Mouse (Mus musculus) splenic B cell, adult 2 months (primary cell): ENCODE measurements at regions not wholly inside any gene's neighbourhood (a gene's known extent, or its start where the extent isn't known, plus 50 kb on each side); places are given as distances from the start of the nearest gene placed in this dataset.

ENCODE experiments used
- DNase-seq: peaks from one replicate; pipeline ENCODE4 v3.0.0-alpha.2; 2011; ENCODE audit warnings: low read depth, low spot score
- H3K27me3 ChIP-seq: 2 replicates; pipeline ENCODE4 v1.6.1; 2012; ENCODE audit warnings: mild to moderate bottlenecking, low read length, moderate library complexity, mixed read lengths; ENCODE audit not compliant: control insufficient read depth, poor library complexity, insufficient read depth, severe bottlenecking
- H3K36me3 ChIP-seq: 2 replicates; pipeline ENCODE4 v1.6.1; 2012; ENCODE audit warnings: mild to moderate bottlenecking, low read length, moderate library complexity, mixed read lengths; ENCODE audit not compliant: control insufficient read depth, poor library complexity, insufficient read depth, severe bottlenecking

DNA sequence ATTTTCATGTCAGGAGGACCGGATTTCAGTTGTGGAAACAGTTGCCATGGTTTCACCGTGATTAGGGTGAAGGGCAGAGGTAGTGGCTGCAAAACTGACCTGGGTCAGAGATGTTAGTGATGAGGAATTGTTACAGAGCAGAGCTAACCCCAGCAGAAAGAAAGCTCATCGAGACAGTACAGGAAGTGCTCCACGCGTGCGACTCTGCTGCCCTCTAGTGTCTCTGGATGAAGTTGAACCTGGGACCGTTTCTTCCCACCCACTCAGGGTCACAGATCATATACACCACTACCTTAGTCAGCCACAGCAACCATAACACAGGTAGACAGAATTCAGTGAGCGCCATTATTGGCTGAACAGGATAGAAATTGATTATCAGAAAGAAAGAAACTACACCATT, 373.8 kb upstream of the Trpc7 start:
- H3K36me3 ChIP-seq = no peaks in the 10 kb centered on the region
- DNase-seq = no peak

DNA sequence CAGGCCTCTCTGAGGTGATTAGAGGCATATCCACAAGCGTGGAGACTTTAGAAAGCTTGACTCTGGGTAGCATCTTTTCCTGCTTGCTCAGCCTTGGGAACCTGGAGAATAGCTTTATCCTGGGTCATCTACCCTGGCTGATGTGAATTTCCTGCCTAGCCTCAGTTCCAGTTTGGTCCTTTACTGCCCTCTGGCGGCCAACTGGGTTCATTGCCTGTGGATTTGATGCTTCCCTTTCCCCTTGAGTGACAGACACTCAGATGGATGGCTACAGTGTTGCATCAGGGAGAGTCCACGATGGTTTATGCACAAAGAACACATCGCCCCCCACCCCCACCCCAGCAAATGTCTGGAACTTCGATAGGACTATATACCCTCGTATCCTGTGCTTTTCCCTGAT, 364.1 kb upstream of the Trpc7 start:
- DNase-seq = peak; percentile 3
- Histone ChIP-seq H3K36me3 (no peaks in the 10 kb centered on the region), H3K27me3 (no peaks in the 10 kb centered on the region)

More for the DNA sequence above, 373.8 kb upstream of the Trpc7 start:
- H3K27me3 ChIP-seq = no peaks in the 10 kb centered on the region

DNA sequence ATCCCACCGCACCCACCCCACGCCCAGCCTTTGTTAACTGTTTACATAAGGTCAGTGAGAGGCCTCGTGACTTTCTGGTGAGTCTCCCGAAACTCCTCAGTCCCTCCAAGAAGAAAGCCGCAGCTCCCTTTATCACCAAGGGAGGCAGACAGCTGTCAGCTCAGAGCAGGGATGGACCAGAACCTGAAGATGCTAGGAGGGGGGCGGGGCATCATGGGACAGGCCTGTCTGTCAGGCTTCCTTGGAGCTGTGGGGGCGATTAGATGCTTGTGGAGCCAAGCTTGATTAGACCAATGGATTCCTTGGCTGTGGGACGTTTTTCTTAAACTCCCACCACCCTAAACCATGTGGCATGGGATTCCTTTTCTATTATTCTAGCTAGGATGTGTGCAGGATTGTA, 363.7 kb upstream of the Trpc7 start:
- Histone ChIP-seq H3K27me3 (no peaks in the 10 kb centered on the region), H3K36me3 (no peaks in the 10 kb centered on the region)
- DNase-seq = no peak

- no peaks in the 10 kb centered on the region for H3K36me3 ChIP-seq
- H3K27me3 ChIP-seq = no peaks in the 10 kb centered on the region
- no peak for DNase-seq
Measured at GRCm38 (mm10) chr13:57255920-57256319, 360.1 kb upstream of the Trpc7 start.

DNA sequence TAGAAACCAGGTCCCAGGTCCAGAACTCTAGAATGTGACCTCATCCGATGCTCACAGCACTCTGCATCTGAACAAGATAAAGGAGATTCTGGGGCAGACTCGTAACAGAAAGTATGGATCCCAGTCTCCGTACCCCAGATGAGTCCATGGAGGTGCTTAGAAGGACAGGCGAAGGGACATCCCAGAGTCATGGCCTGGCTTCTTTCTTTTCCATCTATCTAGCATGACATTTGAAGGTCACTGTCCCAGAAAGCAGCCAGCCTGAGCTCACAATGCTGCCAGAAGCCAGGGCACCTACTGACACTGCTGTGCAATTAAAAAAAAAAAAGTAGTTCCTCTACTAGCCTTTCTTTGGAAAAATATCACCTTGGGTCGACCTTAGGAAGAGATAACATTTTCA, 354.1 kb upstream of the Trpc7 start:
- no peaks in the 10 kb centered on the region for H3K27me3 ChIP-seq
- no peak for DNase-seq

GRCm38 (mm10) chr13:57249401-57249800, 353.6 kb upstream of the Trpc7 start:
- no peaks in the 10 kb centered on the region for H3K27me3 ChIP-seq
- DNase-seq = no peak

More for the DNA sequence above, 354.1 kb upstream of the Trpc7 start:
- H3K36me3 ChIP-seq = no peaks in the 10 kb centered on the region

DNA sequence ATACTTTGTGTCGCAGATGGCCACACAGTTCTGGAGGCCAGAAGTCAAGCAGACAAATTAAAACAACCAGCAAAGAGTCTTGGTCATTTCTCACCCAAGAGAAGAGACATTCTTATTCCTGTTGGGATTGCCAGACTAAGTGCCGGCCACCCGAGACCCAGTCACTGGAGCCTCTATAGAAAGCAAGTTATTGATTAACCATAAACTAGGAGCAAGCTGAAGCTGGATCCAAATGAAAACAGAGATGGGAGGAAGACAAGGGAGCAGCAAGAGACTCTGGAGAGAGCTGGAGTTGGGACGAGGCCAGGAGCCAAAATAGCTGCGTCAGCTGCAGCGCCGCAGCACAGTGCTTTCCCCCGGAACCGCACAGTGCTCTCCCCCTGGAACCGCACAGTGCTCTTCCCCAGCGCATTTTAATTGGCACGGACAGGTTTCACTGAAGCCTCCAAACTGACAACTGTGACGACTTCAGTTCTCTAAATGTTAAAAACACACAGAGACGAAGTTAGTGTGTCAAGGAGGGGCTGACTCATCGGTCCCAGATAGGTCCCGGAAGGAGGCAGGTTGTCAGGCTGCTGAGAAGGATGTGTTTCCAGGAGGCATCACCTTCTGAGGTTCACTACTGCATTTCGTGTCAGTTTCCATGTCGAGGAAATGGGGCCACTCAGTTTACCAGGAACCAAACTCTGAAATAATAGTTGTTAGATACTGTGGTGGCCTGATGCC, 350.6 kb upstream of the Trpc7 start:
- H3K36me3 ChIP-seq = no peaks in the 10 kb centered on the region
- no peak for DNase-seq

More at GRCm38 (mm10) chr13:57249401-57249800, 353.6 kb upstream of the Trpc7 start:
- no peaks in the 10 kb centered on the region for H3K36me3 ChIP-seq

DNA sequence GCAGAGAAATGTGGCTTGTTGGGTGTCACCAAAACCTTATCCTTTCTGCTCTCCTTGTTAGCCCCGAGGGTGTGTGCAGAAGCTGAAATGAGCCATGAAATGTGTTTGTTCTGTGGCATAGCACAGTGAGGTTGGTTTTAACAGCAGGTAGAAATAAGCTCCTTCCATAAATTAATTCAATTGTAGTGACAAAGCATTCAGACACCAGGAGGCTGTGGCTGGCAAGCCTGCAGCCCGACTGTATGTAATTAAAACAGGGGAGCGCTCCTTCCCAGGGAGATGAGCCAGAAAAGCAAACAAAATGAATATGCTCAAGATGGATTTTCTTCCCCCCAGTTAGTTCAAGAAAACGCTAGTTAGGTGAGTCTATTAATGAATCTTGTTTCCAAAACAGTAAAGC, 341.1 kb upstream of the Trpc7 start:
- DNase-seq = no peak
- no peaks in the 10 kb centered on the region for H3K36me3 ChIP-seq
- no peaks in the 10 kb centered on the region for H3K27me3 ChIP-seq

More for the DNA sequence above, 350.6 kb upstream of the Trpc7 start:
- H3K27me3 ChIP-seq = no peaks in the 10 kb centered on the region

- no peak for DNase-seq
- H3K27me3 ChIP-seq = no peaks in the 10 kb centered on the region
- no peaks in the 10 kb centered on the region for H3K36me3 ChIP-seq
Measured at GRCm38 (mm10) chr13:57236211-57236610, 340.4 kb upstream of the Trpc7 start.

GRCm38 (mm10) chr13:57232906-57233305, 337.1 kb upstream of the Trpc7 start:
- Histone ChIP-seq H3K27me3 (no peaks in the 10 kb centered on the region), H3K36me3 (no peaks in the 10 kb centered on the region)
- DNase-seq = no peak

GRCm38 (mm10) chr13:57231666-57232065, 335.9 kb upstream of the Trpc7 start:
- no peaks in the 10 kb centered on the region; the same call in 1 of the 2 replicates for H3K36me3 ChIP-seq
- no peak for DNase-seq
- no peaks in the 10 kb centered on the region for H3K27me3 ChIP-seq

DNA sequence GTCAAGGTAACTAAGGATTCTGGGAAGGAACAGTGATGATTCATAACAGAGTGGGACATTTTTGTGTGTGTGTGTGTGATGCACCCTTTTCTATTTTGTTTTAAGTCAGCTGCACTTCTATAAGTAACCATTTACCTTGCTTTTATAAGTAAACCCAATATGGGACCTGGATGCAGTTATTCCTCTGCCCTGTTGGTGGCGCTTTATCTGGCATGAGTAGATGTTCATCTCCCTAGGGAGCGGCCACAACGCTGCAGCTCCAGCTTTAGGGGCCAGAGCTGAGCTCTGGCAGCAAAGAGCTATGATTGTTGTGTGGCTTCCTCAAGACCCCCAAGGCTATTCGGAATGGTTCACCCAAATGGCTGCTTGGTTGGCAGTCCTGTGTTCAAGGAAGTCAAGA, 334.5 kb upstream of the Trpc7 start:
- no peaks in the 10 kb centered on the region for H3K27me3 ChIP-seq

DNA sequence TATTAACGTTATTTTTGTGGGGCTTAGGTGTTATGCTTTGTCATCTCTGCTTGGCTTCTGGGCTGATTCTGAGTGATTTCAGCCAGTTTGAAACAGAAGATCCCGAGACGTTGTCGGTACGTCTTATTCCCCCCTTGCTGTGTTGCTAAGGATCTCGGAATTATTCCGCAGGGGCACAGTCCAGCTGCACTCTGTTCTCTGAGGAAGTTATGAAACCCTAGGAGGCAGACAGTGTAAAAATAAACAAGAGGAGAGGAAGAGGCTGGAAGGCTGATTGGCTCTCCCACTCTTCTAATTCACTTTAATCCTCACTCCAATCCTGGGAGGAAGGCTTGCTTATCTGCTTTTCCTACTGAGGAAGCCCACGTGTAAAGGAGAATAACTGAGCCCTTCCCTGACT, 325.3 kb upstream of the Trpc7 start:
- no peak for DNase-seq
- H3K36me3 ChIP-seq = no peaks in the 10 kb centered on the region
- no peaks in the 10 kb centered on the region for H3K27me3 ChIP-seq

More for the DNA sequence above, 334.5 kb upstream of the Trpc7 start:
- H3K36me3 ChIP-seq = no peaks in the 10 kb centered on the region; the same call in 1 of the 2 replicates
- no peak for DNase-seq

DNA sequence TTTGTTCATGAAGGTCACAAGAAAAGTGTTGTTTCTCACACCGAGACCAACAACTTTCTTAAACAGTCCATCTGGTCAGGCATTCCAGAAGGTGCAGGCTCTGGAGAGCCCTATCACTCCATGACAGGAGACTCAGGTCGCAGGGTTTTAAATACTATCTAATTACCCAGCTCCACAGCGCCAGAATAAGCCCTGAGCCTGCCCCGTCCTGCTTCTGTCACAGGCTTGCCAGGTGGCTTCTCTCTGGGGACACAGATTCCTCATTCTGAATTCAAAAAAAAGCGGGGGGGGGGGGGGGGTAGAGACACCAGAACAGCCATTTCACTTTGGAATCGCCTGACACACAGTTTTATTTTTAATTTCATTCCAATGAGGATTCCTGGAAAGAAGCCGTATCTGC, 320.4 kb upstream of the Trpc7 start:
- H3K27me3 ChIP-seq = no peaks in the 10 kb centered on the region
- H3K36me3 ChIP-seq = no peaks in the 10 kb centered on the region
- DNase-seq = no peak

DNA sequence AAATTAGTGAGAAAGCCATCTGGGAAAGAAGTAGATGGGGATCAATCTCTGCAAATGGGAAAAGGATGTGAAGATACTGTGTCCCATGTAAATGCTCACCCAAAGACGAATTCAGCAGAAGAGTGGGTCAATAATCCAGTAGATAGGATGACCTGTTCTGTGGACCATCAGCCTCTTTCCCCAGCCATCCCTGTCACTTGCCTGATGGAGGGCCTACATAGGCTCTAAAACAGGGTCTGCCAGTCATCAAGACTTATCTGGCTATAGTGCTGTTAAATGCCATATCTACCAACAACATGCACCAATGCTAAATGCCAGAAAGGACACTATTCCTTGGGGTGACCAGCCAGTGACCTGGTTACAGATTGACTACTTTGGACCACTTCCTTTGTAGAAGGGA, 316.5 kb upstream of the Trpc7 start:
- Histone ChIP-seq H3K36me3 (no peaks in the 10 kb centered on the region), H3K27me3 (no peaks in the 10 kb centered on the region)
- no peak for DNase-seq

- no peaks in the 10 kb centered on the region for H3K27me3 ChIP-seq
- H3K36me3 ChIP-seq = no peaks in the 10 kb centered on the region
- no peak for DNase-seq
Measured at GRCm38 (mm10) chr13:57191195-57191594, 295.4 kb upstream of the Trpc7 start.
